Mouse (Mus musculus) lung, postnatal 0 days (tissue): ENCODE results near the gene Gm20388. TPM values are rescaled to one million over a fixed set of nuclear protein-coding genes. Genes with fewer than 3 reads are reported as not detected.
A peak's percentile ranks its signal among the peaks of the same experiment; 100 is the strongest.

Source experiments
- ATAC-seq: fragments of 200-750 bp; cut with Nextera tagmentation; 2 replicates; pipeline ENCODE4 v1.8.0; 2017; ENCODE audit warnings: moderate library complexity
- DNase-seq: peaks from one replicate; pipeline ENCODE4 v3.0.0-alpha.2; 2016; ENCODE audit warnings: low spot score
- H3K27ac ChIP-seq: fragments of 300-500 bp; sonication (generic); 2 replicates; pipeline ENCODE4 v1.5.1; 2014; ENCODE audit warnings: antibody characterized with exemption, mild to moderate bottlenecking, low read length, mixed read lengths
- H3K27me3 ChIP-seq: fragments of 300-500 bp; sonication (generic); replicated peaks from 2 replicates; pipeline ENCODE4 v1.6.1; 2014; ENCODE audit warnings: low read length, mixed read lengths; ENCODE audit not compliant: insufficient read depth
- H3K36me3 ChIP-seq: fragments of 300-500 bp; sonication (generic); 2 replicates; pipeline ENCODE4 v1.6.1; 2014; ENCODE audit warnings: low read length, mixed read lengths; ENCODE audit not compliant: insufficient read depth
- H3K4me1 ChIP-seq: fragments of 300-500 bp; sonication (generic); 2 replicates; pipeline ENCODE4 v1.6.1; 2014; ENCODE audit warnings: antibody characterized with exemption, low read depth, low read length, mixed read lengths; ENCODE audit not compliant: insufficient read depth
- H3K4me2 ChIP-seq: fragments of 300-500 bp; sonication (generic); replicated peaks from 2 replicates; pipeline ENCODE4 v1.6.1; 2014; ENCODE audit warnings: low read depth, mild to moderate bottlenecking, low read length, moderate library complexity, mixed read lengths
- H3K4me3 ChIP-seq: fragments of 300-500 bp; sonication (generic); 2 replicates; pipeline ENCODE4 v1.5.1; 2014; ENCODE audit warnings: low read depth, low read length
- H3K9ac ChIP-seq: fragments of 300-500 bp; sonication (generic); replicated peaks from 2 replicates; pipeline ENCODE4 v1.6.1; 2014; ENCODE audit warnings: low read depth, mild to moderate bottlenecking
- H3K9me3 ChIP-seq: fragments of 300-500 bp; sonication (generic); 2 replicates; pipeline ENCODE4 v1.6.1; 2016; ENCODE audit warnings: low read length, mixed read lengths
- CTCF ChIP-seq: IDR thresholded peaks from 2 replicates; pipeline ENCODE4 v1.5.1; 2016; ENCODE audit warnings: antibody characterized with exemption, mild to moderate bottlenecking
- EP300 ChIP-seq: IDR thresholded peaks from 2 replicates; pipeline ENCODE4 v1.6.1; 2016; ENCODE audit warnings: antibody characterized with exemption, mild to moderate bottlenecking, control low read depth
- WGBS: fragments of 180-500 bp; shearing (Covaris S2); extraction: QIAGEN DNeasy Blood & Tissue Kit; methylation state at CpG from one replicate; pipeline ENCODE4 v1.1.7; 2014; 5-methylcytosine and 5-hydroxymethylcytosine counted together
- polyA plus RNA-seq: library from polyadenylated mRNA; unstranded; fragments of >200 nt; fragmentation: Nextera tagmentation; extraction: Ambion mirVana; gene quantifications from 2 replicates; pipeline ENCODE4 v1.2.1, GENCODE M21; 2015

The Gm20388 gene
- polyA plus RNA-seq, 1 experiment from 2014 or later = not detected

GRCm38 (mm10) chr8:119897933-119898332, 12.7 kb upstream of the Gm20388 start:
- 16% methylated on average over 13 of the region's 13 CpGs for WGBS
- Histone ChIP-seq H3K9ac (no peak overlapping the region), H3K27me3 (no peaks in the 10 kb centered on the region), H3K4me3 (no peak overlapping the region), H3K9me3 (no peaks in the 10 kb centered on the region), H3K4me1 (no peaks in the 10 kb centered on the region), H3K4me2 (no peak overlapping the region), H3K36me3 (no peaks in the 10 kb centered on the region), H3K27ac (no peak overlapping the region)
- no peak for DNase-seq
- no peak for ATAC-seq
- TF ChIP-seq EP300 (no peak), CTCF (no peak)

- H3K27me3 ChIP-seq = no peaks in the 10 kb centered on the region
- H3K27ac ChIP-seq = no peak overlapping the region
- no peaks in the 10 kb centered on the region for H3K9me3 ChIP-seq
- TF ChIP-seq CTCF (no peak), EP300 (no peak)
- 70% methylated on average over 3 of the region's 3 CpGs for WGBS
- H3K4me3 ChIP-seq = no peak overlapping the region
- no peak overlapping the region for H3K4me2 ChIP-seq
- H3K4me1 ChIP-seq = no peaks in the 10 kb centered on the region
- no peak overlapping the region for H3K9ac ChIP-seq
- no peak for DNase-seq
- ATAC-seq = no peak
- no peaks in the 10 kb centered on the region for H3K36me3 ChIP-seq
Measured at GRCm38 (mm10) chr8:119901349-119901748, 9.3 kb upstream of the Gm20388 start.

- Histone ChIP-seq H3K4me2 (no peak overlapping the region), H3K27me3 (no peaks in the 10 kb centered on the region)
- no peak for ATAC-seq
Measured at GRCm38 (mm10) chr8:119901952-119902351, 8.7 kb upstream of the Gm20388 start.

GRCm38 (mm10) chr8:119904323-119904911, 6.2 kb upstream of the Gm20388 start:
- no peaks in the 10 kb centered on the region for H3K9me3 ChIP-seq
- ATAC-seq (no peak), DNase-seq (no peak)
- no peak overlapping the region for H3K4me3 ChIP-seq
- H3K36me3 ChIP-seq = no peaks in the 10 kb centered on the region
- 46% methylated on average over 12 of the region's 12 CpGs for WGBS
- no peak overlapping the region for H3K9ac ChIP-seq
- H3K27ac ChIP-seq = no peak overlapping the region
- TF ChIP-seq EP300 (no peak), CTCF (no peak)
- no peaks in the 10 kb centered on the region for H3K4me1 ChIP-seq
- no peaks in the 10 kb centered on the region for H3K27me3 ChIP-seq
- no peak overlapping the region for H3K4me2 ChIP-seq

More at GRCm38 (mm10) chr8:119901952-119902351, 8.7 kb upstream of the Gm20388 start:
- no peak overlapping the region for H3K9ac ChIP-seq
- WGBS = 52% methylated on average over 8 of the region's 8 CpGs
- no peaks in the 10 kb centered on the region for H3K4me1 ChIP-seq
- no peak overlapping the region for H3K4me3 ChIP-seq
- H3K36me3 ChIP-seq = no peaks in the 10 kb centered on the region
- H3K9me3 ChIP-seq = no peaks in the 10 kb centered on the region
- TF ChIP-seq EP300 (no peak), CTCF (no peak)
- DNase-seq = no peak
- H3K27ac ChIP-seq = no peak overlapping the region

GRCm38 (mm10) chr8:119909944-119910546, 596 bp upstream of the Gm20388 start, which contains the start of gene Usp10:
Gene Usp10 (plus strand): TSS chr8:119910360.
- peak within 1 kb of the TSS; percentile 73 for H3K4me3 ChIP-seq
- no peaks in the 10 kb centered on the region for H3K36me3 ChIP-seq
- peak within 1 kb of the TSS; percentile 80 for H3K4me2 ChIP-seq
- peak within 1 kb of the TSS; percentile 89 for H3K27ac ChIP-seq
- H3K9me3 ChIP-seq = no peaks in the 10 kb centered on the region
- DNase-seq (no peak), ATAC-seq (no peak)
- peaks cover 22% of the 10 kb centered on the region; the same call in 1 of the 2 replicates for H3K4me1 ChIP-seq
- TF ChIP-seq EP300 (no peak), CTCF (no peak)
- 26% methylated on average over 13 of the region's 13 CpGs for WGBS
- H3K27me3 ChIP-seq = no peaks in the 10 kb centered on the region
- peak within 1 kb of the TSS; percentile 74 for H3K9ac ChIP-seq

GRCm38 (mm10) chr8:119911258-119911962, 769 bp downstream of the Gm20388 start:
- Histone ChIP-seq H3K4me3 (peak overlapping the region; percentile 73), H3K9ac (peak overlapping the region; percentile 74), H3K36me3 (no peaks in the 10 kb centered on the region), H3K27me3 (no peaks in the 10 kb centered on the region), H3K27ac (peak overlapping the region; percentile 89), H3K9me3 (no peaks in the 10 kb centered on the region), H3K4me2 (peak overlapping the region; percentile 80), H3K4me1 (peaks cover 23% of the 10 kb centered on the region; the same call in 1 of the 2 replicates)
- TF ChIP-seq CTCF = no peak
- TF ChIP-seq EP300 = no peak
- peak; percentile 31; the same call in 1 of the 2 replicates for ATAC-seq
- DNase-seq = no peak
- 3% methylated on average over 30 of the region's 30 CpGs for WGBS
